Mouse (Mus musculus): ENCODE measurements at regions not wholly inside any gene's neighbourhood (a gene's known extent, or its start where the extent isn't known, plus 50 kb on each side); places are given as distances from the start of the nearest gene placed in this dataset.
A peak's percentile ranks its signal among the peaks of the same experiment; 100 is the strongest.

GRCm38 (mm10) chr5:126974565-126974964, 267.0 kb upstream of the Tmem132c start:
- no peak for DNase-seq

DNA sequence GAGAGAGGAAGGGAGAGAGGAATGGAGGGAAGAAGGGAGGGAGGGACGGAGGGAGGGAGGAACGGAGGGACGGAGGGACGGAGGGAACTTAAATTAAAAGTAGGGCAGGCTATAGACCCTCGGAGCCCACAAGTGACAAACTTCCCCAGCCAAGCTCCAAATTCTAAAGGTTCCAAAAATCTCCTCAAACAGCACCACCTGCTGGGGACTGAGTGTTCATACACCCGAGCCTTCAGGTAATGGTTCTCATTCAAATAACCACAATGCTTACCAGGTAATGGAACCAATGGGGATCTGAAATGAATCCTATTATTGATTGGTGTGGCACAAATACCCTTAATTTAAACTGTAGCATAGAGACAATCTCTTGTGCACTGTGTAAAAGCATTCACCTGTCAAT, 246.0 kb upstream of the Tmem132c start:
- no peak for DNase-seq

DNA sequence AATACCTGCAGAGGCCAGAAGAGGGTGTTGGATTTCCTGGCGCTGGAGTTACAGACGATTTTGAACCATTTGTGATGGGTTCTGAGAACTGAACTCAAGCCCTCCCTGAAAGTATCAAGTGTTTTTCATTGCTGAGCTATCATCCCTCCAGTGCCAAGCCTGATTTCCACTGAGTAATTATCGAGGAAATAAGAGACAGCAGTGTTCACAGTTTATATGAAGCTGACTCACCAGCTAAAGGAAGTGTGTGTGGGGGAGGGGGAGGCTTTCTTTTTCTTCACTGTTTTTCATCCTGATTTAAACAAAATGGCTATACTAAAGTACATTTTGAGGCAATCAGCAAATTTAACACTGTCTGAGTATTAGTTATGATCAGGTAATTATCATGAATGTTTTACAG, 227.4 kb upstream of the Tmem132c start:
- no peak for DNase-seq

- no peak for DNase-seq
Measured at GRCm38 (mm10) chr5:127016467-127017060, 225.0 kb upstream of the Tmem132c start.

DNA sequence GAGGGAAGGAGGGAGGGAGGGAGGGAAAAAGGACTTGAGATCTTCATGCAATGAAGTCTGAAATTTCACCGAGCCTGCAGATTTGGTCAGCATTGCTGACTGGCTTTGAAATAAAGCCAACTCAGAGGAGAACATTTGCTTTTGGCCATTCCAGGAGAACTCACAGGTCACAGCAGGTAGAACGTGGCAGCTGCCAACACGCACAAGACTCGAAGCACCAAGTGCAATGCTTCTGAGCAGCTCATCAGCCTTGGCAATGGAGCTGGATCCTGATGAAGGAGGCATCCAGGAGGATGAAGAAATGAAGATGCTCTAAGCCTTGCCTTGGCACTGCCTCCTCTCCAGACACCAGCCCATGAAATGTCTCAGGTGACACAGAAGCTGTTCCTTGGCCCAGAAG, 223.6 kb upstream of the Tmem132c start:
- DNase-seq, result peak; percentile 2

DNA sequence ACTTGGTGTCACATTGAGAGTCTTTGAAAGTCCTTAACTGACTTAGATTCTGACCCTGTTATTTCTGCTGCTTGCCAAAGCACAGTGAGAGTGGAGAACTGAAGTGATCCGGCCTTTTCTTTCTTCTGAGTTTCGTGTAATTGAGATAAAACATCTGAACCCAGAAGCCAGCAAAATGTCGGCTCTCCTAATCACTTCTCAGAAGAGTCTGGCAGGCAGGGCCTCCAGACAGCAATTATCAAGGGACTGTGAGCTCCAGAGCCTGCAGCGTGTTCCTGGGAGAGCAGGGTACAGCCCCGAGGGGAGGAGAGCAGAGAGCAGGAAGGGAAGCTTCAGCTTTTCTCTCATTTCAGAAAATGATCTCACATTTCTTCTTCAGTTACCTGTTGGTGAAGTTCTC, 205.1 kb upstream of the Tmem132c start:
- DNase-seq, result no peak

DNA sequence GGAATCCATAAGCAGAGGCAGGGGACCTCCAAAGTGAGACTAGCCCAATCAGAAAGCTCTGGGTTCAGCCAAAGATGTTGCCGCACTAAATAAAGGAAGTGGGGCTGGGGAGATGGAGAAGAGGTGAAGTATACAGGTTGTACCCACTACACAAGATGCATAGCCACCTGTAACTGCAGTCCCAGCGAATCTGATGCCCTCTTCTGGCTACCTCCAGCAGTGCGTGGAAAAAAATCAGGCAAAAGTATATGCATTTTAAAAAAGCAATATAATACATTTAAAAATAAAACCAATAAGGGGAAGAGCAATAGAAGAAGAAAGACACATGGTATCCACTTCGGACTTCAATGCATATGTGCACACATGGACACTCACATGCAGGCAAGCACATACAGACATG, 183.8 kb upstream of the Tmem132c start:
- no peak for DNase-seq

GRCm38 (mm10) chr5:127074327-127074726, 167.3 kb upstream of the Tmem132c start:
- DNase-seq, result no peak

All from kidney, adult 18-20 months (tissue).